1 mouse cellular context compared by ENCODE assay signal in genomic region chr1:58422879-58423278, GRCm38 (mm10).
TF ChIP-seq lines count a peak whose summit lies in the region.

No protein-coding gene starts in this region.

TF ChIP-seq in CH12.LX, 34 proteins besides CTCF, POLR2A, EP300 and RAD21 (continued from another document):
- TF ChIP-seq MXI1 (IDR thresholded peaks at IDR 0.05; ENCODE audit: low read depth, low read length) (0 out of 2 replicates have a peak, but pooled peaks have one; percentile 2), HCFC1 (IDR thresholded peaks at IDR 0.05; ENCODE audit: low read depth, low read length) (peak; percentile 38; the same call in 1 of the 2 replicates), USF2 (conservative IDR thresholded peaks at IDR 0.05; ENCODE audit: low read depth, low read length) (no peak), SIN3A (IDR thresholded peaks at IDR 0.05; ENCODE audit: low read length) (peak; percentile 97)
TF ChIP-seq in CH12.LX: peak in this region for 3.
